Mouse (Mus musculus) brain, embryonic 14.5 days (tissue): ENCODE data around the gene Zfp992.
"Not testable (repeated sequence)": the region's sequence is repeated elsewhere in the genome, so short reads cannot be mapped to it uniquely, and the experiment has no call there.

ENCODE experiments used
- CTCF ChIP-seq: fragments of 200-500 bp; IDR thresholded peaks from 2 replicates; pipeline ENCODE4 v1.5.1; 2012; ENCODE audit warnings: inconsistent platforms, mild to moderate bottlenecking, moderate library complexity, borderline replicate concordance; ENCODE audit not compliant: insufficient read depth, insufficient read length; ENCODE audit errors: extremely low read depth
- POLR2A ChIP-seq: fragments of 200-500 bp; IDR thresholded peaks from 2 replicates; pipeline ENCODE4 v1.6.1; 2012; ENCODE audit warnings: mild to moderate bottlenecking, inconsistent platforms, borderline replicate concordance; ENCODE audit not compliant: poor library complexity, insufficient read depth, insufficient read length, severe bottlenecking; ENCODE audit errors: extremely low read depth

DNA sequence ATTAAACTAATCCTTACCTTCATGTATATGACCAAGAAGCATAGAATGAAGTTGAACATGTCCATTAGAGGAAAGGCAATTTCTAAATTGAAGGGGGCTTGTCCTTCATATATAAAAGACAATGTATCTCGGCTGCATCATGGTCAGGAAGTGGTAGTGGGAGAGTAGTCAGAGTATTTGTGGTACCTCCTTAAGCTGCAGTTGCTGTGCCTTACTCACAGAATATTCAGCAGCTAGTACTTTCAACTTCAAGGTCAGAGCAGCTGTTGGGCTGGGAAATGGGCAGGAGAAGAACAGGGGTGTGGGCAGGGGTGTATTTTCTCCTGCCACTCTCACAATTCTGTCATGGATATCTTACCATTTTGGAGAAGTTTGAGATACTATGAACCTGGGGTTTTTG, 37.9 kb downstream of the Zfp992 start:
- not testable (repeated sequence) for TF ChIP-seq CTCF, POLR2A
